Mouse (Mus musculus): ENCODE results near the gene Urad. TPM values are rescaled to one million over a fixed set of nuclear protein-coding genes. Genes with fewer than 3 reads are reported as not detected.

Gene Urad
- polyA plus RNA-seq, 2 experiments = not detected

- no peak overlapping the region for H3K4me3 ChIP-seq (replicated peaks; ENCODE audit: low read length)
- H3K9me3 ChIP-seq (ENCODE audit: control insufficient read depth, low read length) = no peaks in the 10 kb centered on the region
- ATAC-seq (ENCODE audit: low FRiP score, low read depth) = no peak
- WGBS = 54% methylated on average over 17 of the region's 17 CpGs
- no peak overlapping the region for H3K9ac ChIP-seq (ENCODE audit: low read depth, low read length, severe bottlenecking)
- no peaks in the 10 kb centered on the region for H3K27me3 ChIP-seq (ENCODE audit: control insufficient read depth, insufficient read depth, low read length)
- TF ChIP-seq POLR2A (IDR thresholded peaks at IDR 0.05; ENCODE audit: borderline replicate concordance, extremely low read depth, insufficient read depth, insufficient read length) = no peak
- H3K36me3 ChIP-seq (ENCODE audit: control insufficient read depth, insufficient read depth, low read length) = no peaks in the 10 kb centered on the region
- no peak overlapping the region for H3K4me2 ChIP-seq (replicated peaks; ENCODE audit: low read depth, low read length, severe bottlenecking)
- DNase-seq (ENCODE audit: low spot score) = no peak
- no peaks in the 10 kb centered on the region for H3K4me1 ChIP-seq (ENCODE audit: control insufficient read depth, insufficient read depth, low read length)
- H3K27ac ChIP-seq (replicated peaks; ENCODE audit: low read depth, low read length) = no peak overlapping the region
These were observed 32.0 kb upstream of the Urad start for GRCm38 (mm10) chr5:147354161-147354780.

GRCm38 (mm10) chr5:147351931-147352330, 29.7 kb upstream of the Urad start:
- no peaks in the 10 kb centered on the region for H3K27me3 ChIP-seq (ENCODE audit: control insufficient read depth, insufficient read depth, low read length)
- DNase-seq (ENCODE audit: low spot score) (no peak), ATAC-seq (ENCODE audit: low FRiP score, low read depth) (no peak)
- H3K9ac ChIP-seq (ENCODE audit: low read depth, low read length, severe bottlenecking) = no peak overlapping the region
- 88% methylated on average over 8 of the region's 8 CpGs for WGBS
- TF ChIP-seq POLR2A (IDR thresholded peaks at IDR 0.05; ENCODE audit: borderline replicate concordance, extremely low read depth, insufficient read depth, insufficient read length) = no peak
- H3K4me3 ChIP-seq (replicated peaks; ENCODE audit: low read length) = no peak overlapping the region
- no peaks in the 10 kb centered on the region for H3K4me1 ChIP-seq (ENCODE audit: control insufficient read depth, insufficient read depth, low read length)
- no peak overlapping the region for H3K4me2 ChIP-seq (replicated peaks; ENCODE audit: low read depth, low read length, severe bottlenecking)
- H3K27ac ChIP-seq (replicated peaks; ENCODE audit: low read depth, low read length) = no peak overlapping the region
- H3K9me3 ChIP-seq (ENCODE audit: control insufficient read depth, low read length) = no peaks in the 10 kb centered on the region
- no peaks in the 10 kb centered on the region for H3K36me3 ChIP-seq (ENCODE audit: control insufficient read depth, insufficient read depth, low read length)

DNA sequence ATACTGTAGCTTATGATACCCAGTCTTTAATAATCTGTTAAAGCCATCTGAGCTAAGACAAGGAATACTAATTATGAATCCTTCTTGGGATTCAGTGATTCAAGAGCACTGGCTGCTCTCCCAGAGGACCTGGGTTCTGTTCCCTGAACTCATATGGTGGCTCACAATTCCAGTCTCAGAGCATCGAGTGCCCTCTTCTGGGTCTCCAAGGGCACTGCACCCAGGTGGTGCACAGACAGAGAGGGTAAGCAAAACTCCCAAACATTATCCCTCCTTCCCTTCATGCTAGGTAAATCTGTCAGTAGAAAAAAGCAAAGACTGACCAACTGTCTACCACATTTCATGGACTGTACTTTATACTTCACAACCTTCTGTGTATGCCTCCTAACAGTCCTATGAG, 23.7 kb upstream of the Urad start:
- Histone ChIP-seq H3K27ac (replicated peaks; ENCODE audit: low read depth, low read length) (no peak overlapping the region), H3K4me1 (ENCODE audit: control insufficient read depth, insufficient read depth, low read length) (no peaks in the 10 kb centered on the region), H3K9ac (ENCODE audit: low read depth, low read length, severe bottlenecking) (no peak overlapping the region), H3K36me3 (ENCODE audit: control insufficient read depth, insufficient read depth, low read length) (no peaks in the 10 kb centered on the region), H3K9me3 (ENCODE audit: control insufficient read depth, low read length) (no peaks in the 10 kb centered on the region), H3K27me3 (ENCODE audit: control insufficient read depth, insufficient read depth, low read length) (no peaks in the 10 kb centered on the region), H3K4me3 (replicated peaks; ENCODE audit: low read length) (no peak overlapping the region), H3K4me2 (replicated peaks; ENCODE audit: low read depth, low read length, severe bottlenecking) (no peak overlapping the region)
- whole genome bisulfite sequencing = 90% methylated on average over 1 of the region's 1 CpGs
- no peak for DNase-seq (ENCODE audit: low spot score)
- no peak for TF ChIP-seq POLR2A (IDR thresholded peaks at IDR 0.05; ENCODE audit: borderline replicate concordance, extremely low read depth, insufficient read depth, insufficient read length)
- ATAC-seq (ENCODE audit: low FRiP score, low read depth) = no peak

GRCm38 (mm10) chr5:147343904-147344303, 21.7 kb upstream of the Urad start:
- Histone ChIP-seq H3K4me1 (ENCODE audit: control insufficient read depth, insufficient read depth, low read length) (no peaks in the 10 kb centered on the region; the same call in 1 of the 2 replicates), H3K9me3 (ENCODE audit: control insufficient read depth, low read length) (no peaks in the 10 kb centered on the region), H3K27me3 (ENCODE audit: control insufficient read depth, insufficient read depth, low read length) (no peaks in the 10 kb centered on the region), H3K9ac (ENCODE audit: low read depth, low read length, severe bottlenecking) (no peak overlapping the region), H3K4me3 (replicated peaks; ENCODE audit: low read length) (no peak overlapping the region), H3K36me3 (ENCODE audit: control insufficient read depth, insufficient read depth, low read length) (no peaks in the 10 kb centered on the region), H3K4me2 (replicated peaks; ENCODE audit: low read depth, low read length, severe bottlenecking) (no peak overlapping the region), H3K27ac (replicated peaks; ENCODE audit: low read depth, low read length) (no peak overlapping the region)
- TF ChIP-seq POLR2A (IDR thresholded peaks at IDR 0.05; ENCODE audit: borderline replicate concordance, extremely low read depth, insufficient read depth, insufficient read length) = no peak
- DNase-seq (ENCODE audit: low spot score) (no peak), ATAC-seq (ENCODE audit: low FRiP score, low read depth) (no peak)
- 86% methylated on average over 10 of the region's 10 CpGs for WGBS

DNA sequence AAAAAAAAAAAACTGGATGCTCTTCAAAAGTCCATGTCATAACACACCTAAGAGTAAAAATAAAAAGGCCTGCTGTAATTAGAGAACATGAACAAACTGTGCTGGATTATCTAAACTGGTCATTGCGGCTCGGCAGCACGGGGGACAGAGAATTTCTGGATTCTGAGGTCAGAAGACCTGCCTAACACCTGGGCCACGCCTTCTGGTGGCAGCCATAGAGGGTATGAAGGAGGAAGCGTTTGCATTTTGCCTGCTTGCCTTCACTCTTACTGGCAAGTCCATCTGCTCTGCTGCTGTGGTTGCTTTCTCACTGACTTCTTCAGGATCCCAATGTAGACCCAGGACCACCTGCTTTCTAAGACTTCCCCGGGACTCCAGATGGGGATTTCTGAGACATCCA, 20.7 kb upstream of the Urad start:
- no peak overlapping the region for H3K4me3 ChIP-seq (replicated peaks; ENCODE audit: low read length)
- 91% methylated on average over 6 of the region's 6 CpGs for WGBS
- H3K9me3 ChIP-seq (ENCODE audit: control insufficient read depth, low read length) = no peaks in the 10 kb centered on the region
- TF ChIP-seq POLR2A (IDR thresholded peaks at IDR 0.05; ENCODE audit: borderline replicate concordance, extremely low read depth, insufficient read depth, insufficient read length) = no peak
- no peak overlapping the region for H3K27ac ChIP-seq (replicated peaks; ENCODE audit: low read depth, low read length)
- H3K4me1 ChIP-seq (ENCODE audit: control insufficient read depth, insufficient read depth, low read length) = no peaks in the 10 kb centered on the region; the same call in 1 of the 2 replicates
- H3K4me2 ChIP-seq (replicated peaks; ENCODE audit: low read depth, low read length, severe bottlenecking) = no peak overlapping the region
- H3K27me3 ChIP-seq (ENCODE audit: control insufficient read depth, insufficient read depth, low read length) = no peaks in the 10 kb centered on the region
- no peaks in the 10 kb centered on the region for H3K36me3 ChIP-seq (ENCODE audit: control insufficient read depth, insufficient read depth, low read length)
- ATAC-seq (ENCODE audit: low FRiP score, low read depth) = no peak
- DNase-seq (ENCODE audit: low spot score) = no peak
- no peak overlapping the region for H3K9ac ChIP-seq (ENCODE audit: low read depth, low read length, severe bottlenecking)
